Mouse (Mus musculus) G1E-ER4 (cell line): ENCODE results near the gene Slc3a1. TPM values are rescaled to one million over a fixed set of nuclear protein-coding genes. Genes with fewer than 3 reads are reported as not detected.

Experiments used
- GATA1 ChIP-seq: IDR thresholded peaks from one replicate; pipeline ENCODE4 v1.8.0; 2012; ENCODE audit warnings: low read length, inconsistent platforms
- polyA plus RNA-seq: library from polyadenylated mRNA; stranded (reverse); fragments of >175 nt; gene quantifications from 2 replicates; pipeline ENCODE4 v1.2.3, GENCODE M21; 2012

Slc3a1 gene
- polyA plus RNA-seq, 1 experiment = not detected

- no peak for TF ChIP-seq GATA1
Observed at GRCm38 (mm10) chr17:85027247-85027646, 929 bp upstream of the Slc3a1 start.

GRCm38 (mm10) chr17:85028797-85029196 is 621 bp downstream of the Slc3a1 start:
- no peak for TF ChIP-seq GATA1

DNA sequence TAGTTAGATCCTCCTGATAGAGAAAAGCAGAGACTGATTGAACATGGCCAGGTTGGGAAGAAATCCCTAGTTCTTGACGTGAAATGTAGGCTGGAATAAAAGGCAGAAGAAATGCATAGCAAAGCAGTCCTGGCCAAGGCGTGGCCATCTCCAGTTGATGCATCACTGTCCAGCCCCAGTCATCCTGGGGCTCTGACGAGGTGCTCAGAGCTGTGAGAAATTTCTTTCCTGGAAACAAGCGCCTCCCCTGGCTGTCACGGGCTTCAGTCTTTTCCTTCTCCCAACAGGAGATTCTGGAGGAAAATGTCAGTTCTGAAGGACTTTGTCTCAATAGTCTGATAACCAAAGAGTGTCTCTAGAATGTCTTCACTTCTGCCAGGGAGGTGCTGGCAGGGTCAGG is 2.5 kb downstream of the Slc3a1 start:
- no peak for TF ChIP-seq GATA1

DNA sequence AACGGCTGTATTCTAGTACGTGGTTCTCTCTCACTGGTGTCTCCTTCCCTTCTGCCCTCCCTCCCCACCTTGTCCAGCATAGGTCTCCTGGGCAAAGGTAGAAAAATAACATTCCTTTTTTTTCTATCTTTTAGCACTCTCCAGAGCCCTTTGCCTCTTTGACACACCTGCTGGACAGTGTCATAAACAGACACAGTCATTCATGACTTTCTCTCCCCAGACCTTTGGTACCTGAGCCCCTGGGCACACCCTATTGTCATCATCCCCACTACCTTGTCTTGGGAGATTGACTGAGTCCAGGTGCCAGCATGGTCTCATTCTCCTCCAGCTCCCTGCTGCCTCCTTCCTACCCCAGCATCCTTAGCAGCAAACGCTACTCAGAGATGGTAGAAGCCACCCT is 4.9 kb downstream of the Slc3a1 start:
- no peak for TF ChIP-seq GATA1

DNA sequence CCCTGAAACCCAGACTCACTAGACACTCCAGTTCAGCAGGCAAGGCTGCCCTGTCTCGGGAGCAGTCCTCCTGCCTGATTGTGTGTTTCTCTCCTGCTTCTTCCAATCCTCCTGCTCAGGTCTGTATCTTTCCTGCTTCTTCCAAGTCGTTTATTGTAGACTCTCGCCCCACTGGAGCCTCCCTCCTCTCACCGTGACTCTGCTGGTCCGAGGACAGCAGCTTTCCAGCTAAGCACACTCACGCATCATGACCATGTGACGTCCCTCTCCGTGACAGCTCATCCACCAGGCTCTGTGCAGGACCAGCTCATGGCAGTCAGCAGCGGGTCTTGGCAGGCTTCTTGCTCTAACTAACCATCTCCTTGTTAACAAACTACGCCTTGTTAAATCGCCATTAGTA is 5.9 kb downstream of the Slc3a1 start:
- no peak for TF ChIP-seq GATA1

DNA sequence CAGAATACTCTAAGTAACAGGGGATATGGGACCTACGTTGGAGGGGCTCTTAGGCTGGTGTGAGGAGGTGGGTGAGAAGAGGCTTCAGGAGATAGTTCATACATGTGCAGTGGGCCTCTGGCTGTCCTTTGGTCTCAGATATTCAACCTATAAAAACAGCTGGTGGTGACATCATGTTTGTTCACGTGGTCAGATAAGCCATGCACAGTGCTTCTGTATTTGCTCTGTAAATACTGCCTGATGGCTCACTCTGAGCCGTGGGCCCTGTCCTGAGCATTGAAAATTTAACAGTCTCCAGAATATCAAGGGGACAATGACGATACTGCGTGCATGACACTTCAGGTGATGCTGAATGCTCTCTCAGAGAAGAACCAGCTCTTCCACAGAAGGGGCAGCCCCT is 9.7 kb downstream of the Slc3a1 start:
- no peak for TF ChIP-seq GATA1

DNA sequence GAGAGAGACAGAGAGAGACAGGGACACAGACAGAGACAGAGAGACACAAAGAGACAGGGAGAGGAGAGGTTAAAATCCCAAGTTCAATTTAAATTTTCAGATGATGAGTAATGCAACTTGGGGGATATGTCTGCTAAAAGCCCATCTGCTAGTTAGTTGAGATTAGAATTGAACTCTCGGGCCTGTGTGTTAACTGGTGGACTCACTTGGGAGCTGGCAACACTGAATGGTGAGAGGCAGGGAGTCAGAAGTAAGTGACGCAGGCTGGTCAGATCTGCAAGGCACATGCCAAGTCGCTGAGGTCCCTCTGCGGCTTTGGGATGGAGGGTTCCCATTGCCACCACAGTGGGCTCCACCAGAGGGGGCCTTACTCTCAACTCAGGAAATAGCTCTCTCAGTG is 10.1 kb downstream of the Slc3a1 start:
- TF ChIP-seq GATA1 = no peak

- no peak for TF ChIP-seq GATA1
Observed at GRCm38 (mm10) chr17:85038761-85039160, 10.6 kb downstream of the Slc3a1 start.

- TF ChIP-seq GATA1 = no peak
Observed at GRCm38 (mm10) chr17:85040913-85041312, 12.7 kb downstream of the Slc3a1 start.

DNA sequence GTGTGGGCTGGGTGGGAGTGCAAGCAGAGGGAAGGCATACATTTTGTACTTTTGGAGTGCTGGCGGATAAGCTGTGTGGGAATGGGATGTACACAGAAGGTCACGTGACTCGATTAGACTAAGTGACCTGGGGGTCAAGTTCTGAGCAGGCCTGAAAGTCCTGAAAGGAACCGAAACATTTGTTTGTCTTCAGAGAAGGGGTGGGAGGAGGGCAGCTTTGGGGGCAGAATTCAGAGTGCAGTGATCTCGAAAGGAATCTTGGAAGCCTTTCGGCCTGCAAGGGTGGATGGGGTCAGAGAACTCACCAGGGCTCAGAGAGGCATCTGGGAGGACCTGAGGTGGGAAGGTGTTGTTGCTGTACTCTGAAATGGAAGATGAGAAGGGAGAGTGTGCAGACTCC is 14.2 kb downstream of the Slc3a1 start:
- TF ChIP-seq GATA1 = no peak

- no peak for TF ChIP-seq GATA1
Observed at GRCm38 (mm10) chr17:85043404-85043816, 15.2 kb downstream of the Slc3a1 start.

DNA sequence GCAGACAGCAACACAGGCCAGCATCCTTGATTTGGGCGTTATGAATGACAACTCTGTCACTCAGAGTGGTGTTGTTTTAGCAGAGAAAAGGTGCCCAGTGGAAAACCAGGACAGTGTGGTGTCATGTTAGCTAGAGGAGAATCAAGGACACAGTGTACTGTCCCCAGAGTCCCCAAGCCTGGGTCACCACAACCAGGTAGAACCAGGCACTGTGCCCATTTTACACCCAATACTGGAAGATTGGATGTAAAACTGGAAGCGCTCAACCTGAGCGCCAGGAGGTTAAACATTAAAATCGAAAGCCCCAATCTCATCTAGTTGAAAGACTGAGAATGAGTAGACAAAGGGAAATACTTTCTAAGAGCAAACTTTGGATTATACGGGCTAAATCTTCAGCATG is 16.3 kb downstream of the Slc3a1 start:
- TF ChIP-seq GATA1 = no peak

DNA sequence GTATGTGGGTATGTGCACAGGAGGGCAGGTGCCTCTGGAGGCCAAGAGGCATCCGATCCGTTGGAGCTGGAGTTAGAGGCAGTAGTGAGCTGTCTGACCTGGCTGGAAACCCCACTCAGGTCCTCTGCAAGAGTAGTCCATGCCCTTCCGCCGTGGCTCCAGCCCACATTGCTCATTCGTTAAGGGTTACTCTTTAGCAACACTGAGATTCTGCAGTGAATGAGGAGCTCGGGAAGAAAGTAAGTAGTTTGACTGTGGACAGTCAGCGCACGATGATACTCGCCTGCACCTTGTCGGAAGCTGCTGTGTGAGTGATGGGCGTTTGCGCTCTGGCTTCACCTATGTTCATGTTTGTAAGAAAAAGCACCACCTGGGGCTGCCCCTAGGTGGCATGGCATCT is 17.0 kb downstream of the Slc3a1 start:
- TF ChIP-seq GATA1 = no peak

- TF ChIP-seq GATA1 = no peak
Observed at GRCm38 (mm10) chr17:85048379-85048778, 20.2 kb downstream of the Slc3a1 start.

GRCm38 (mm10) chr17:85058276-85058675 is 30.1 kb downstream of the Slc3a1 start:
- TF ChIP-seq GATA1 = no peak

DNA sequence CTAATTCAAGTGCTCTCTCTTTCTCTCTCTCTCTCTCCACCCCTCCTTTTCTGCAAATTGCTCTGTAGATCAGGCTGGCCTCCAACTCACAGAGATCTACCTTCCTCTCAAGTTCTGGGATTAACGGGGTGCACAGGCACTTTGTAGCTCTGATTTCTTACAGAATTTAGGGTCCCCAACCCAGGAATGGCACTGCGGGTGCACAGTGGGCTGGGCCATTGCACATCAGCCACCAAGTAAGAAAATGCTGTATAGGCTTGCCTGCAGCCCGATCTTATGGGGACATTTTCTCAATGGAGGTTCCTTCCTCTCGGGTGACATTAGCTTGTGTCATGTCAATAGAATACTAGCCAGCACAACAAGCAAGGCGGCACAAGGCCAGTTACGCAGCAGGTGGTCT is 31.0 kb downstream of the Slc3a1 start:
- TF ChIP-seq GATA1 = no peak

DNA sequence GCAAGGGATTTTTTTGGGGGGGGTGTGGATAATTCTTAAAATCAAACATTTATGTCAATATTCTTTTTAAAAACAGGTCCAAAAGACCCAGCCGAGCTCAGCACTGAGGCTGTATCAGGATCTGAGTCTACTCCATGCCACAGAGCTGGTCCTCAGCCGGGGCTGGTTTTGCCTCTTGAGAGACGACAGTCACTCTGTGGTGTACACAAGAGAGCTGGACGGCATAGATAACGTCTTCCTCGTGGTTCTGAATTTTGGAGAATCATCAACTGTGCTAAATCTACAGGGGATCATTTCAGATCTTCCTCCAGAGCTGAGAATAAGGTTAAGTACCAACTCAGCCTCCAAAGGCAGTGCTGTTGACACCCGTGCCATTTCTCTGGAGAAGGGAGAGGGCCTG is 35.4 kb downstream of the Slc3a1 start:
- no peak for TF ChIP-seq GATA1

DNA sequence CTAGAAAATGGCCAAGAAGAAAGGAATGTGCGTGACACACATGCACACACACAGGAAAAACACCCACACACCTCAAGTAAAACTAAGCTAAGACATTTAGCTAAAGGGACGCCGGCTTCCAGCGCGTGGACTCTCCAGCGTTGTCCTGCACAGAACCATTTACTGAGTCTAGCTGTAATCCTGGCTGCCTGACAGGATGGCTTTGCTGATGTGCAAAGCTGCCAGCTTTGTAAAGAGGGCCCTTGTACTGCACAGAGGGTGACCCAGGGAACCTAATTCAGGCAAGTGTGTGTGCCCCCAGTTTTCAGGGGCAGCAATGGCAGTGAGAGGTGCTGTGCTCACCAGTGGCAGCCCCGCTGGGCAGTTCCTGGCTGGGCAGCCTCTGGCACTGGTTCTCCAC is 39.2 kb downstream of the Slc3a1 start:
- no peak for TF ChIP-seq GATA1
